Mouse (Mus musculus): ENCODE measurements around the gene Lingo3. TPM values are rescaled to one million over a fixed set of nuclear protein-coding genes. Genes with fewer than 3 reads are reported as not detected.
A peak's percentile ranks its signal among the peaks of the same experiment; 100 is the strongest.

Lingo3 gene
- not detected in 2 replicates for polyA plus RNA-seq (2015; fragmentation: Nextera tagmentation; extraction: Ambion mirVana)

DNA sequence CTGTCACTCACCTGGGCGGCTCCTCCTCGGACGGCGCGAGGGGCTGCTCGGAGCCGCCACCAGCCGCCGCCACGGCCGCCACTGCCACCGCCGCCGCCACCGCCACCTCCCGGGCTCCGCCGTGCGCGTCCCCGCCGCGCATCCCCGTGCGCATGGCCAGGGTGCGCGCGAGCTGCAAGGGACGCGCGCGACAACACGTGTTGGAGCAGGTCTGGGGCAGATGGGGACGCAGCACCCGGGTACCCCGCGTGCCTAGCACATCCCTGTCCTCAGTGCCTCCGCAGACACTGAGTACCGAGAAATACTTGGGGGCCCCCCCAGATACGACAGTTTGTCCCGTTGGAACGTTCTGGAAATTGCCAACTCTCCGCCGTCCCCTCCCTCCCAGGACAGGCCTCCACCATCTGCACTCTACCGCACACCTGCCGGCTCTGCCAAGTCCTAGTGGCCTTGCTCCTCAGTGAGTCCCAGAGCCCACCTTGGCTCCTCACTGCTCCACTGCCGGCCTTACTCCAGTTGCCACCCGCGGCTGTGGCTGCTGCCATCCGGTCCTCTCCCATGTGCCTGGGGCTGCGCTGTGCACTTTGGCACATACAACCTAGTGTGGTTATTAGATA, at the start of gene Lingo3:
TSS of gene Lingo3 (minus strand) at position 109 of the 617 bp plus-strand sequence.
- Histone ChIP-seq H3K27me3 (peaks cover 83% of the 10 kb centered on the region), H3K9ac (no peak within 1 kb of the TSS), H3K9me3 (replicated peaks) (no peaks in the 10 kb centered on the region), H3K4me2 (peak within 1 kb of the TSS; percentile 46), H3K4me3 (replicated peaks) (peak within 1 kb of the TSS; percentile 32), H3K4me1 (replicated peaks) (peaks cover 16% of the 10 kb centered on the region), H3K27ac (replicated peaks) (no peak within 1 kb of the TSS), H3K36me3 (replicated peaks) (no peaks in the 10 kb centered on the region)
- WGBS (ENCODE audit: insufficient replicate concordance): 6% methylated on average over 51 of the region's 51 CpGs
- ATAC-seq (ENCODE audit: insufficient read depth): no peak

DNA sequence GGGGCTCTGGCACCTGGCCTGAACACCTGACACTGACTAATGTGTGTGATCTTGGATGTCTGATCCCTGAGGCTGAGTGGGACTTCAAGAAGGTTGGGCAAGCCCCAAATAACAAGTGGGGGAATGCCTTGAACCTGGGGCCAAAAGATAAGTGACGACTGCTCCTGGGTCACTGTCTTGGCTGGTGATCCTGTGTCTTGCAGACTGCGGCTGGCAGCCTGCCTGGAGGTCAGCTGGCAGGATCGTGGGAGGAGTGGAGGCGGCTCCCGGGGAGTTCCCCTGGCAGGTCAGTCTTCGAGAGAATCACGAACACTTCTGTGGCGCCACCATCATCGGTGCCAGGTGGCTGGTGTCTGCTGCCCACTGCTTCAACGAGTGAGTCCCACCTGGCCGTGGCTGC, 43.3 kb upstream of the Lingo3 start:
- Histone ChIP-seq H3K36me3 (replicated peaks) (no peaks in the 10 kb centered on the region), H3K4me1 (replicated peaks) (no peaks in the 10 kb centered on the region), H3K4me2 (no peak overlapping the region), H3K4me3 (replicated peaks) (no peak overlapping the region), H3K27ac (replicated peaks) (no peak overlapping the region), H3K9ac (no peak overlapping the region), H3K9me3 (replicated peaks) (no peaks in the 10 kb centered on the region), H3K27me3 (peaks cover 52% of the 10 kb centered on the region)
- ATAC-seq (ENCODE audit: insufficient read depth): no peak
- WGBS (ENCODE audit: insufficient replicate concordance): 43% methylated on average over 11 of the region's 11 CpGs

DNA sequence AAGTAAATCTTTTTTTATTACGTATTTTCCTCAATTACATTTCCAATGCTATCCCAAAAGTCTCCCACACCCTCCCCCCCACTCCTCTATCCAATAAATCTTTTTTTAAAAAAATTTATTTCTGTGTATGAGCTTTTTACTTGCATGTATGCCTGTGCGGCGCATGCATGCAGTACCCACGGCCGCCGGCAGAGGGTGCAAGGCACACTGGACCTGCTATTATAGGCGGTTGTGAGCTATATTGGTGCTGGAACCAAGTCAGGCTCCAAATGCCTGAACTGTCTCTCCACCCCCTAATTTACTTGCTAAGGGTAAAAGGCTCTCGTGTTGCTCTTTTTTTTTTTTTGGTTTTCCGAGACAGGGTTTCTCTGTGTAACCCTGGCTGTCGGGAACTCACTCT, 37.5 kb upstream of the Lingo3 start:
- Histone ChIP-seq H3K9ac (no peak overlapping the region), H3K27me3 (0 out of 2 replicates have a peak, but pooled peaks cover 9% of the 10 kb centered on the region), H3K27ac (replicated peaks) (no peak overlapping the region), H3K4me3 (replicated peaks) (no peak overlapping the region), H3K9me3 (replicated peaks) (no peaks in the 10 kb centered on the region), H3K36me3 (replicated peaks) (no peaks in the 10 kb centered on the region), H3K4me2 (no peak overlapping the region), H3K4me1 (replicated peaks) (peaks cover 44% of the 10 kb centered on the region)
- no peak for ATAC-seq (ENCODE audit: insufficient read depth)
- 20% methylated on average over 10 of the region's 10 CpGs for WGBS (ENCODE audit: insufficient replicate concordance)

DNA sequence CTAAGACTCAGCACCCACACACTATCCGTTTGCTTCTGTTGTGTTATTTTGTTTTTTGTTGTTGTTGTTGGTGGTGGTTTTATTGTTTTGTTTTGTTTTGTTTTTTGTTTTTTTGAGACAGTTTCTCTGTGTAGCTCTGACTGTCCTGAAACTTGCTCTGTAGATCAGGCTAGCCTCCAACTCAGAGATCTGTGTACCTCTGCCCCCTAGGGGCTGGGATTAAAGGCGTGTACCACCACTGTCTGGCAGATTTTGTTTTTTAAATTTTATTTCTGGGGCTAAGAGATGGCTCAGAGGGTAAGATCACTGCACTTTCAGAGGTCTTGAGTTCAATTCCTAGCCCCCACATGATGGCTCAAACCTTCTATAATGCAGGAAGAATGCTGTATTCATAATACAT, 37.1 kb upstream of the Lingo3 start:
- no peak overlapping the region for H3K4me3 ChIP-seq (replicated peaks)
- H3K4me2 ChIP-seq: peak overlapping the region; percentile 51
- 62% methylated on average over 2 of the region's 2 CpGs for WGBS (ENCODE audit: insufficient replicate concordance)
- no peak for ATAC-seq (ENCODE audit: insufficient read depth)
- H3K27ac ChIP-seq (replicated peaks): peak overlapping the region; percentile 83
- no peaks in the 10 kb centered on the region for H3K9me3 ChIP-seq (replicated peaks)
- H3K27me3 ChIP-seq: 0 out of 2 replicates have a peak, but pooled peaks cover 9% of the 10 kb centered on the region
- no peak overlapping the region for H3K9ac ChIP-seq
- H3K4me1 ChIP-seq (replicated peaks): peaks cover 48% of the 10 kb centered on the region
- H3K36me3 ChIP-seq (replicated peaks): no peaks in the 10 kb centered on the region

DNA sequence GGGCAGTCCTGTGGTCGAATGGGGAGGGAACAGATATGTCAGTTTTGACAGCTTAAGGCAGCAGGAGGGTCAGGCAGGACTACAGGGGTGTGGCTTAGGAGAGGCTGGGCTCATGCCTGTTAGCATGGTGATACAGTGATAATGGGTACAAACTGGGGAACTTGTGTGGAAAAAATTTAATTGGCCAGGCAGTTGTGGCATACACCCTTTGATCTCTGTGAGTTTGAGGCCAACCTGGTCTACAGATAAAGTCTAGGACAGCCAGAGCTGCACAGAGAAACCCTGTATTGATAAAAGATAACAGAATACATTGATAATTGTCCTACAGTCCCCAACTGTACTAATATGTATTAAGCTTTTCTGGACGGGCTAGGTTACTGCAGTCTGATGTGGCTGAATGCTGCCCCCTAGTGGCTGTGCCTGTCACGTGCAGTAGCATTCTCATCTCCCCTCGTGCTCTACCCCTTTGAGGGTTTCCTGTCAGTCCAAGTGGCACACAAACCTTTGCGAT, 36.3 kb upstream of the Lingo3 start:
- Histone ChIP-seq H3K9me3 (replicated peaks) (no peaks in the 10 kb centered on the region), H3K4me2 (peak overlapping the region; percentile 51), H3K27me3 (0 out of 2 replicates have a peak, but pooled peaks cover 3% of the 10 kb centered on the region), H3K36me3 (replicated peaks) (no peaks in the 10 kb centered on the region), H3K4me3 (replicated peaks) (no peak overlapping the region; the same call in 1 of the 2 replicates), H3K9ac (peak overlapping the region; percentile 23; the same call in 1 of the 2 replicates), H3K4me1 (replicated peaks) (peaks cover 53% of the 10 kb centered on the region), H3K27ac (replicated peaks) (peak overlapping the region; percentile 83)
- ATAC-seq (ENCODE audit: insufficient read depth): peak; percentile 93
- WGBS (ENCODE audit: insufficient replicate concordance): 2% methylated on average over 5 of the region's 5 CpGs

DNA sequence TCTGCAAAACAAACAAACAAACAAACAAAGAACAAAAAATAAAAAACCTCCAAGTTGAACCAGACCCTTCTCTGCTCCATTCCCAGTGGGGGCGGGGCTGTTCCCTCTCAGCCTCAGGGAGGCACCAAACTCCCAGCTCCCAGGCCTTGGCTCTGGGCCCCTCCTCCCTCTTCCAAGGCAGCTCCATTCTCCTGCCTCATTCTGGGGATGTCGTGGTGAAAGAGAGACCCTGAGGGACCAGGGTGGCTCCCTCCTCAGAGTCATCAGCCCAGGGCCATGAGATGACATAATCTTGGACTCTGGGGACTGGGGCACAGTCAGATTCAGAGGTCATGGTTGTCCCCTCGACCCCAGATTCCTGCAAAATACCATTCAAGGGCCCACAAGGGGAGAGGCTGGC, 32.8 kb upstream of the Lingo3 start:
- 0 out of 2 replicates have a peak overlapping the region, but pooled peaks have one; percentile 35 for H3K9ac ChIP-seq
- peaks cover 61% of the 10 kb centered on the region for H3K4me1 ChIP-seq (replicated peaks)
- H3K4me2 ChIP-seq: no peak overlapping the region
- H3K4me3 ChIP-seq (replicated peaks): no peak overlapping the region
- 32% methylated on average over 3 of the region's 3 CpGs for WGBS (ENCODE audit: insufficient replicate concordance)
- ATAC-seq (ENCODE audit: insufficient read depth): no peak
- peak overlapping the region; percentile 68; the same call in 1 of the 2 replicates for H3K27ac ChIP-seq (replicated peaks)
- H3K9me3 ChIP-seq (replicated peaks): no peaks in the 10 kb centered on the region
- no peaks in the 10 kb centered on the region for H3K36me3 ChIP-seq (replicated peaks)
- peaks cover 14% of the 10 kb centered on the region for H3K27me3 ChIP-seq

DNA sequence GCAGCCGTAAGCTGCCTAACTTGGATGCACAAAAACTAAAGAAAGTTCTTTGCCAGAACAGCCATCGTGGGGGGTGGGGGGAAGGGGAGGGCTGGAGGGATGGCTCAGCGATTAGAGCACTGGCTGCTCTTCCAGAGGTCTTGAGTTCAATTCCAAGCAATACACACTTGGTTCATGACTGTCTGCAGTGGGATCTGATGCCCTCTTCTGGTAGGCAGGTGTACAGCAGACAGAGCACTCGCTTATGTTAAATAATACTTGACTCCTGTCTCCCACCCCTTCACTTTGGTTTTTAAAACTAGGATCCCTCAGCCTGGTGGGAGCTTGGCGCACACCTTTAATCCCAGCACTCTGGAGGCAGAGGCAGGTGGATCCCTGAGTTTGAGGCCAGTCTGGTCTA, 32.2 kb upstream of the Lingo3 start:
- no peaks in the 10 kb centered on the region for H3K36me3 ChIP-seq (replicated peaks)
- H3K9ac ChIP-seq: 0 out of 2 replicates have a peak overlapping the region, but pooled peaks have one; percentile 35
- no peak overlapping the region for H3K4me3 ChIP-seq (replicated peaks)
- H3K4me1 ChIP-seq (replicated peaks): peaks cover 64% of the 10 kb centered on the region
- H3K27ac ChIP-seq (replicated peaks): peak overlapping the region; percentile 68; the same call in 1 of the 2 replicates
- 23% methylated on average over 5 of the region's 5 CpGs for WGBS (ENCODE audit: insufficient replicate concordance)
- H3K4me2 ChIP-seq: no peak overlapping the region
- no peaks in the 10 kb centered on the region for H3K9me3 ChIP-seq (replicated peaks)
- peaks cover 17% of the 10 kb centered on the region for H3K27me3 ChIP-seq
- ATAC-seq (ENCODE audit: insufficient read depth): no peak

DNA sequence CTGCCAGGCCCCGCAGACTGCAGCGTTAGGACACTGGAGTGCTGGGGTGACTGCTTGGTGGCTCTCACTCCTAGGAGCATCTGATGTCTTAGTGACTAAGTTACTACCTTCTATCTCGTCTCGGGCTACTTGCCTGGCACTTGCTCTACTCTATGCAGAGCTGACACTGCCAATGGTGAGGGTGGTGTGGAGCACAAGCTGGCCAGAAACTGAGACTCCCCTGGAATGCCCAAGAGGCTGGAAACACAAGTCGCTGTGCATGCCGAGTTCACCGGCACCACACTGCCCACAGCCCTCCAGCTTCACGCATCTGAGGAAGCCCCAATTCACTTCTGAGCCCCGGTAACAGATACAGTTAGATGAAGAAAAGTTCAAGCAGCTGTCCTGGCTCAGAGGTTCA, 30.2 kb upstream of the Lingo3 start:
- Histone ChIP-seq H3K36me3 (replicated peaks) (no peaks in the 10 kb centered on the region), H3K4me1 (replicated peaks) (peaks cover 44% of the 10 kb centered on the region), H3K9ac (no peak overlapping the region), H3K4me2 (no peak overlapping the region), H3K4me3 (replicated peaks) (no peak overlapping the region), H3K9me3 (replicated peaks) (no peaks in the 10 kb centered on the region), H3K27me3 (peaks cover 17% of the 10 kb centered on the region), H3K27ac (replicated peaks) (no peak overlapping the region; the same call in 1 of the 2 replicates)
- ATAC-seq (ENCODE audit: insufficient read depth): no peak
- 71% methylated on average over 9 of the region's 9 CpGs for WGBS (ENCODE audit: insufficient replicate concordance)

DNA sequence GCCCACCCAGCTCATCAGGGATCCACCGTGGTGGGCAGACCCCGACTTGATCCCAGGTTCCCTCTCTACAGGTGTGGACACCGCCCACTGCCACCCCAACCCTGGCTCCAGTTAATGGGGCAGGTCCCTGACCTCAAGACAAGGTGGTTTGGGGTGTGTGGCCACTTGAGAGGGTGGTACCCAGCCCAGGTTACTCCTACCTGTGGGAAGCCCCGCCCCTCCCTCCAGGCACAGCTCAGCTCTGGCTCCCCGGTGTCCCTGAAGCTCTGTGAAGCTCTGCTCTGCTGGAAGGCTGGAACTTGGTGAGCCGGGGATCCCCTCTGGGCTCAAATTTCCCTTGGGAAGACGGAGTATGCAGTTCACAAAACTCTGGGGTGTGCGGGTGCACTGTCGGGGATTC, 27.7 kb upstream of the Lingo3 start, which contains the start of gene Tmprss9:
TSS of gene Tmprss9 (plus strand) at position 268 of the 400 bp plus-strand sequence.
- H3K27me3 ChIP-seq: peaks cover 17% of the 10 kb centered on the region
- no peaks in the 10 kb centered on the region for H3K9me3 ChIP-seq (replicated peaks)
- WGBS (ENCODE audit: insufficient replicate concordance): 31% methylated on average over 9 of the region's 9 CpGs
- H3K27ac ChIP-seq (replicated peaks): no peak within 1 kb of the TSS
- peaks cover 23% of the 10 kb centered on the region for H3K36me3 ChIP-seq (replicated peaks)
- no peak within 1 kb of the TSS for H3K9ac ChIP-seq
- H3K4me2 ChIP-seq: no peak within 1 kb of the TSS
- no peak; the same call in 1 of the 2 replicates for ATAC-seq (ENCODE audit: insufficient read depth)
- H3K4me1 ChIP-seq (replicated peaks): peaks cover 24% of the 10 kb centered on the region
- no peak within 1 kb of the TSS for H3K4me3 ChIP-seq (replicated peaks)

DNA sequence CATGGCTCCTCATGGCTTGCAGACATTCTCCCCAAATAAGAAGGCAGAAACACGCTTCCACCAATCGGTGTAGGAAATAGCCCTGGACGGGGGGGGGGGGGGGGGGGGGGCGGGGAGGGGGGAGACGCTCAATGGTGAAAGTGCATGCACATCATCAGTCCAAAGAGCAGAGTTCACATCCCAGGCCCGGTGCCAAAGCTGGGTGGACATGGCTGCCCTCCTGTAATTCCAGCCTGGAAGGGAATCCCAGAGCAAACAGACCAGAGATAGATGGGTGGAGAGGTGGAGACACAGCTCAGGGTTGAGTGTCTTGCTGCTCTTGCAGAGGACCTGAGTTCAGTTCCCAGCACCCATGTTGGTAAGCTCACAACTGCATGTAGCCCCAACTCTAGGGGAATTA, 27.2 kb upstream of the Lingo3 start:
- H3K36me3 ChIP-seq (replicated peaks): peaks cover 29% of the 10 kb centered on the region
- H3K27me3 ChIP-seq: peaks cover 17% of the 10 kb centered on the region
- 51% methylated on average over 5 of the region's 6 CpGs for WGBS (ENCODE audit: insufficient replicate concordance)
- H3K9ac ChIP-seq: no peak overlapping the region
- no peak overlapping the region for H3K4me3 ChIP-seq (replicated peaks)
- no peak overlapping the region for H3K27ac ChIP-seq (replicated peaks)
- ATAC-seq (ENCODE audit: insufficient read depth): no peak
- no peaks in the 10 kb centered on the region for H3K9me3 ChIP-seq (replicated peaks)
- no peak overlapping the region for H3K4me2 ChIP-seq
- H3K4me1 ChIP-seq (replicated peaks): peaks cover 18% of the 10 kb centered on the region

DNA sequence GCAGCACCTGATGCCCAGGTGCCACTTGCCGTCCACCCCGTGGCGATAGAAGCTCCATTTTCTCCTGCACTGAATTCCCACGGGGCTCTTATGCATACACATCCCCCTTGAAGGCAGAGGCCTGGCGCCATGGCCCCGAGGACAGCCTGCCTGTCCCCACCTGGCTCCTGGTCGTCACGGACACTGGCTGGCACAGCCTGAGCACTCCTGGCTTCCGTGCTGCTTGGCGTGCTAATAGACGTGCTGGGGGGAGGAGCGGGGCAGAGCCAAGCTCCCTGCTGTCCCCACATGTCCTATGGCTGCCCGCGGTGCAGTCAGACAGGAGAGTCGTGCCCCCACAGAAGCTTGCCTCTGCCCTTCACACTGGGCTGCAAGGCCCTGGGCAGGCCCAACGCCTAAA, 20.6 kb upstream of the Lingo3 start:
- H3K9ac ChIP-seq: no peak overlapping the region
- no peaks in the 10 kb centered on the region for H3K27me3 ChIP-seq
- H3K36me3 ChIP-seq (replicated peaks): peaks cover 86% of the 10 kb centered on the region
- 93% methylated on average over 16 of the region's 16 CpGs for WGBS (ENCODE audit: insufficient replicate concordance)
- peak overlapping the region; percentile 90; the same call in 1 of the 2 replicates for H3K27ac ChIP-seq (replicated peaks)
- H3K4me3 ChIP-seq (replicated peaks): no peak overlapping the region
- no peaks in the 10 kb centered on the region for H3K9me3 ChIP-seq (replicated peaks)
- no peak overlapping the region for H3K4me2 ChIP-seq
- no peak for ATAC-seq (ENCODE audit: insufficient read depth)
- peaks cover 51% of the 10 kb centered on the region for H3K4me1 ChIP-seq (replicated peaks)

Data from liver, embryonic 15.5 days (tissue).